Mouse (Mus musculus) liver, embryonic 13.5 days (tissue): ENCODE results near the gene Gdf7. TPM values are rescaled to one million over a fixed set of nuclear protein-coding genes. Genes with fewer than 3 reads are reported as not detected.

Source experiments
- ATAC-seq: fragments of 200-750 bp; cut with Nextera tagmentation; 2 replicates; pipeline ENCODE4 v1.8.0; 2017; ENCODE audit warnings: low read depth, mild to moderate bottlenecking, moderate number of reproducible peaks, moderate library complexity
- DNase-seq: peaks from one replicate; pipeline ENCODE4 v3.0.0; 2022
- H3K27ac ChIP-seq: fragments of 300-500 bp; sonication (generic); 2 replicates; pipeline ENCODE4 v1.5.1; 2015; ENCODE audit warnings: moderate library complexity, mild to moderate bottlenecking, inconsistent platforms
- H3K27me3 ChIP-seq: fragments of 300-500 bp; sonication (generic); 2 replicates; pipeline ENCODE4 v1.6.1; 2015; ENCODE audit warnings: mild to moderate bottlenecking, inconsistent platforms
- H3K36me3 ChIP-seq: fragments of 300-500 bp; sonication (generic); 2 replicates; pipeline ENCODE4 v1.6.1; 2015; ENCODE audit warnings: mild to moderate bottlenecking, inconsistent platforms
- H3K4me1 ChIP-seq: fragments of 300-500 bp; sonication (generic); replicated peaks from 2 replicates; pipeline ENCODE4 v1.6.1; 2015; ENCODE audit warnings: inconsistent platforms
- H3K4me2 ChIP-seq: fragments of 300-500 bp; sonication (generic); 2 replicates; pipeline ENCODE4 v1.6.1; 2015; ENCODE audit warnings: inconsistent platforms, mild to moderate bottlenecking, moderate library complexity
- H3K4me3 ChIP-seq: fragments of 300-500 bp; sonication (generic); replicated peaks from 2 replicates; pipeline ENCODE4 v1.5.1; 2015; ENCODE audit warnings: mild to moderate bottlenecking, inconsistent platforms
- H3K9ac ChIP-seq: fragments of 300-500 bp; sonication (generic); 2 replicates; pipeline ENCODE4 v1.6.1; 2015; ENCODE audit warnings: mild to moderate bottlenecking, inconsistent platforms
- H3K9me3 ChIP-seq: fragments of 300-500 bp; sonication (generic); replicated peaks from 2 replicates; pipeline ENCODE4 v1.6.1; 2016; ENCODE audit warnings: inconsistent platforms
- WGBS: fragments of 180-500 bp; shearing (Covaris S2); methylation state at CpG from one replicate; pipeline ENCODE4 v1.1.7; 2015; ENCODE audit not compliant: insufficient replicate concordance; 5-methylcytosine and 5-hydroxymethylcytosine counted together
- polyA plus RNA-seq: library from polyadenylated mRNA; unstranded; fragments of >200 nt; fragmentation: Nextera tagmentation; extraction: Ambion mirVana; gene quantifications from 2 replicates; pipeline ENCODE4 v1.2.1, GENCODE M21; 2015

Gdf7 gene
- not detected in 2 replicates for polyA plus RNA-seq

GRCm38 (mm10) chr12:8301841-8302431, at the start of gene Gdf7:
TSS of gene Gdf7 (minus strand) at chr12:8301954.
- Histone ChIP-seq H3K4me3 (peak within 1 kb of the TSS; percentile 40), H3K4me1 (peaks cover 5% of the 10 kb centered on the region; the same call in 1 of the 2 replicates), H3K36me3 (no peaks in the 10 kb centered on the region), H3K27me3 (peaks cover 92% of the 10 kb centered on the region), H3K9ac (no peak within 1 kb of the TSS), H3K27ac (no peak within 1 kb of the TSS), H3K4me2 (peak within 1 kb of the TSS; percentile 55), H3K9me3 (no peaks in the 10 kb centered on the region)
- DNase-seq (no peak), ATAC-seq (no peak)
- 2% methylated on average over 42 of the region's 53 CpGs for WGBS

- H3K4me1 ChIP-seq: peaks cover 14% of the 10 kb centered on the region; the same call in 1 of the 2 replicates
- H3K9me3 ChIP-seq: no peaks in the 10 kb centered on the region
- ATAC-seq (peak; percentile 29; the same call in 1 of the 2 replicates), DNase-seq (no peak)
- no peaks in the 10 kb centered on the region for H3K27me3 ChIP-seq
- no peak overlapping the region for H3K4me2 ChIP-seq
- 20% methylated on average over 4 of the region's 4 CpGs for WGBS
- no peak overlapping the region for H3K9ac ChIP-seq
- H3K27ac ChIP-seq: no peak overlapping the region; the same call in 1 of the 2 replicates
- H3K4me3 ChIP-seq: no peak overlapping the region
- no peaks in the 10 kb centered on the region for H3K36me3 ChIP-seq
These were observed 49.5 kb upstream of the Gdf7 start for GRCm38 (mm10) chr12:8351025-8351903.

- Histone ChIP-seq H3K27ac (peak overlapping the region; percentile 61; the same call in 1 of the 2 replicates), H3K4me3 (no peak overlapping the region), H3K9ac (no peak overlapping the region), H3K9me3 (no peaks in the 10 kb centered on the region), H3K4me1 (peaks cover 19% of the 10 kb centered on the region; the same call in 1 of the 2 replicates), H3K4me2 (no peak overlapping the region), H3K27me3 (no peaks in the 10 kb centered on the region), H3K36me3 (no peaks in the 10 kb centered on the region)
- ATAC-seq (no peak), DNase-seq (no peak)
- WGBS: 47% methylated on average over 9 of the region's 9 CpGs
These were observed 47.2 kb upstream of the Gdf7 start for GRCm38 (mm10) chr12:8348733-8349513.

GRCm38 (mm10) chr12:8347746-8348462, 46.1 kb upstream of the Gdf7 start:
- Histone ChIP-seq H3K36me3 (no peaks in the 10 kb centered on the region), H3K9me3 (no peaks in the 10 kb centered on the region), H3K27ac (peak overlapping the region; percentile 61), H3K27me3 (no peaks in the 10 kb centered on the region), H3K9ac (no peak overlapping the region), H3K4me3 (no peak overlapping the region), H3K4me1 (peaks cover 19% of the 10 kb centered on the region; the same call in 1 of the 2 replicates), H3K4me2 (no peak overlapping the region)
- no peak for ATAC-seq
- no peak for DNase-seq
- WGBS: 40% methylated on average over 8 of the region's 8 CpGs

- H3K4me3 ChIP-seq: no peak overlapping the region
- H3K36me3 ChIP-seq: no peaks in the 10 kb centered on the region
- no peak for DNase-seq
- WGBS: 75% methylated on average over 5 of the region's 5 CpGs
- ATAC-seq: no peak
- H3K4me2 ChIP-seq: no peak overlapping the region
- H3K4me1 ChIP-seq: peaks cover 16% of the 10 kb centered on the region; the same call in 1 of the 2 replicates
- peak overlapping the region; percentile 77 for H3K27ac ChIP-seq
- H3K9ac ChIP-seq: no peak overlapping the region
- no peaks in the 10 kb centered on the region for H3K27me3 ChIP-seq
- H3K9me3 ChIP-seq: no peaks in the 10 kb centered on the region
These were observed 43.8 kb upstream of the Gdf7 start for GRCm38 (mm10) chr12:8345539-8345938.

- peak overlapping the region; percentile 77 for H3K27ac ChIP-seq
- H3K27me3 ChIP-seq: no peaks in the 10 kb centered on the region
- no peak overlapping the region for H3K4me3 ChIP-seq
- H3K4me2 ChIP-seq: no peak overlapping the region
- no peaks in the 10 kb centered on the region for H3K9me3 ChIP-seq
- no peak overlapping the region for H3K9ac ChIP-seq
- no peak for DNase-seq
- no peaks in the 10 kb centered on the region for H3K36me3 ChIP-seq
- WGBS: 12% methylated on average over 9 of the region's 9 CpGs
- peaks cover 16% of the 10 kb centered on the region; the same call in 1 of the 2 replicates for H3K4me1 ChIP-seq
- ATAC-seq: peak; percentile 51
These were observed 43.1 kb upstream of the Gdf7 start for GRCm38 (mm10) chr12:8344897-8345296.

GRCm38 (mm10) chr12:8343381-8343780, 41.6 kb upstream of the Gdf7 start:
- WGBS: 79% methylated on average over 3 of the region's 3 CpGs
- no peak for DNase-seq

GRCm38 (mm10) chr12:8341008-8341407, 39.3 kb upstream of the Gdf7 start:
- Histone ChIP-seq H3K4me2 (no peak overlapping the region), H3K27me3 (no peaks in the 10 kb centered on the region), H3K4me1 (0 out of 2 replicates have a peak, but pooled peaks cover 6% of the 10 kb centered on the region), H3K36me3 (peaks cover 13% of the 10 kb centered on the region; the same call in 1 of the 2 replicates), H3K27ac (no peak overlapping the region), H3K9ac (no peak overlapping the region), H3K4me3 (no peak overlapping the region), H3K9me3 (no peaks in the 10 kb centered on the region)
- DNase-seq (no peak), ATAC-seq (no peak)
- WGBS: 63% methylated on average over 6 of the region's 6 CpGs

More at GRCm38 (mm10) chr12:8343381-8343780, 41.6 kb upstream of the Gdf7 start:
- H3K4me1 ChIP-seq: peaks cover 11% of the 10 kb centered on the region; the same call in 1 of the 2 replicates
- no peak overlapping the region for H3K9ac ChIP-seq
- no peaks in the 10 kb centered on the region for H3K9me3 ChIP-seq
- no peak overlapping the region for H3K4me3 ChIP-seq
- no peaks in the 10 kb centered on the region for H3K27me3 ChIP-seq
- H3K36me3 ChIP-seq: 0 out of 2 replicates have a peak, but pooled peaks cover 4% of the 10 kb centered on the region
- H3K4me2 ChIP-seq: no peak overlapping the region
- H3K27ac ChIP-seq: no peak overlapping the region
- no peak for ATAC-seq

- H3K27ac ChIP-seq: no peak overlapping the region
- H3K4me2 ChIP-seq: no peak overlapping the region
- ATAC-seq (no peak), DNase-seq (no peak)
- H3K27me3 ChIP-seq: no peaks in the 10 kb centered on the region
- WGBS: 76% methylated on average over 13 of the region's 13 CpGs
- no peak overlapping the region for H3K9ac ChIP-seq
- no peaks in the 10 kb centered on the region; the same call in 1 of the 2 replicates for H3K4me1 ChIP-seq
- H3K36me3 ChIP-seq: peaks cover 13% of the 10 kb centered on the region; the same call in 1 of the 2 replicates
- H3K4me3 ChIP-seq: no peak overlapping the region
- H3K9me3 ChIP-seq: no peaks in the 10 kb centered on the region
These were observed 38.0 kb upstream of the Gdf7 start for GRCm38 (mm10) chr12:8339591-8340319.

GRCm38 (mm10) chr12:8338918-8339317, 37.2 kb upstream of the Gdf7 start:
- Histone ChIP-seq H3K27me3 (no peaks in the 10 kb centered on the region), H3K9ac (no peak overlapping the region), H3K36me3 (peaks cover 13% of the 10 kb centered on the region; the same call in 1 of the 2 replicates), H3K4me1 (peaks cover 3% of the 10 kb centered on the region; the same call in 1 of the 2 replicates), H3K27ac (no peak overlapping the region), H3K4me3 (no peak overlapping the region), H3K9me3 (no peaks in the 10 kb centered on the region), H3K4me2 (no peak overlapping the region)
- no peak for DNase-seq
- 75% methylated on average over 8 of the region's 8 CpGs for WGBS
- no peak for ATAC-seq
